Mouse (Mus musculus) CH12.LX (cell line): Measurements from ENCODE around the gene Stxbp2.

ENCODE experiments used
- CTCF ChIP-seq, 2 experiments: IDR thresholded peaks in 1 of 2; conservative IDR thresholded peaks in 1 of 2; 2 replicates each; pipeline ENCODE4 v1.5.1; 2011 to 2012; ENCODE audit warnings: low read depth in 2 of 2, low read length in 2 of 2, improper control_type of control experiment in 1 of 2, inconsistent platforms in 1 of 2, mild to moderate bottlenecking in 1 of 2, moderate library complexity in 1 of 2
- NELFE ChIP-seq: IDR thresholded peaks from 2 replicates; pipeline ENCODE4 v1.6.1; 2011; ENCODE audit warnings: low read depth, low read length, improper control_type of control experiment

DNA sequence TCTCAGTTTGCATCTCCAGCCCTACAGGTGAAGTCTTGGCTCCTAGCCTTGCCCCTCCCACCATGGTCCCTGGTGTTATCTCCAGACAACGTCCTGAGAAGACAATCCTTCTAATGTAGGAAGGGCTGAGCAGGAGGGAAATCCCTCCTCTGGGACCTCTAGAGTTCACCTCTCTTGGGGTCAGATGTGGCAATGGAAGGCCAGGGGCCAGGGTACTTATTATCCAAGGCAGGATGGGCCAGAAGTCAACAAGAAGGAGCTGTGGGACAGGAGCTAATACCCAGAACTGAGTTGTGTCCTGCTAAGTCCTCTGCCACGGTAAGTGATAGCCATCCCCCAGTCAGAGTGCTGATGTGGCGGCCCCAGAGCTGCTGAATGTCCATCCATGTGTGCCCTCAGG lies 24.8 kb downstream of the Stxbp2 start, which contains the start of gene Retn:
- TF ChIP-seq CTCF (conservative IDR thresholded peaks at IDR 0.05 in 1 of 2, IDR thresholded peaks at IDR 0.05 in 1 of 2; ENCODE audit: low read depth in 2 of 2, low read length in 2 of 2) (no peak), NELFE (no peak)
